Mouse (Mus musculus) common myeloid progenitor, adult 5-6 weeks (primary cell): Measurements from ENCODE around the gene Tssk6. TPM values are rescaled to one million over a fixed set of nuclear protein-coding genes. Genes with fewer than 3 reads are reported as not detected.

Experiments
- total RNA-seq: library from RNA; stranded (forward); fragments of 200-1000, 187-1606 nt; gene quantifications from 2 replicates; pipeline ENCODE4 v1.2.3, GENCODE M21; 2017

Tssk6 gene
- total RNA-seq, 1 experiment from 2014 or later = not detected

Other genes starting within 250 kb of the Tssk6 start
- 0.59 and 0.87 TPM in 2 replicates for gene Zfp964, start 247.7 kb upstream of the Tssk6 start, total RNA-seq
- 31.2 and 36.5 TPM in 2 replicates for gene Zfp869, start 191.5 kb upstream of the Tssk6 start, total RNA-seq
- 1.9 and 4.8 TPM in 2 replicates for gene Zfp963, start 152.2 kb upstream of the Tssk6 start, total RNA-seq
- gene Gm20422, start 127.3 kb upstream of the Tssk6 start, total RNA-seq = not detected in 2 replicates
- gene Atp13a1, start 111.0 kb upstream of the Tssk6 start, total RNA-seq = 12.9 and 19.5 TPM in 2 replicates
- 23.3 and 32.0 TPM in 2 replicates for gene Zfp866, start 111.0 kb upstream of the Tssk6 start, total RNA-seq
- gene Gmip, start 93.5 kb upstream of the Tssk6 start, total RNA-seq = 26.0 and 27.0 TPM in 2 replicates
- 1.4 and 1.5 TPM in 2 replicates for gene Lpar2, start 79.8 kb upstream of the Tssk6 start, total RNA-seq
- gene Pbx4, start 69.7 kb upstream of the Tssk6 start, total RNA-seq = 14.2 and 15.3 TPM in 2 replicates
- not detected in 2 replicates for gene Cilp2, start 14.5 kb upstream of the Tssk6 start, total RNA-seq
- gene Ndufa13, start 374 bp downstream of the Tssk6 start, total RNA-seq = 82.1 and 100 TPM in 2 replicates
- gene Yjefn3, start 528 bp downstream of the Tssk6 start, total RNA-seq = not detected in 2 replicates
- 86.7 and 90.0 TPM in 2 replicates for gene Gatad2a, start 94.2 kb downstream of the Tssk6 start, total RNA-seq
- 30.5 and 31.4 TPM in 2 replicates for gene Mau2, start 140.6 kb downstream of the Tssk6 start, total RNA-seq
- gene Sugp1, start 140.6 kb downstream of the Tssk6 start, total RNA-seq = 27.7 and 31.5 TPM in 2 replicates
- not detected in 2 replicates for gene Tm6sf2, start 170.7 kb downstream of the Tssk6 start, total RNA-seq
- 0.24 TPM in 1 of 2 replicates, not detected in the other for gene Hapln4, start 181.3 kb downstream of the Tssk6 start, total RNA-seq
- not detected in 2 replicates for gene Ncan, start 218.7 kb downstream of the Tssk6 start, total RNA-seq
- gene Nr2c2ap, start 229.1 kb downstream of the Tssk6 start, total RNA-seq = 9.0 and 9.2 TPM in 2 replicates
- 5.5 and 16.5 TPM in 2 replicates for gene Rfxank, start 237.0 kb downstream of the Tssk6 start, total RNA-seq
- 37.0 and 39.2 TPM in 2 replicates for gene Borcs8, start 237.3 kb downstream of the Tssk6 start, total RNA-seq
- not detected in 2 replicates for gene Mef2b, start 237.5 kb downstream of the Tssk6 start, total RNA-seq